Comparison of ENCODE assay signal across 18 mouse cellular contexts in the genomic region with DNA sequence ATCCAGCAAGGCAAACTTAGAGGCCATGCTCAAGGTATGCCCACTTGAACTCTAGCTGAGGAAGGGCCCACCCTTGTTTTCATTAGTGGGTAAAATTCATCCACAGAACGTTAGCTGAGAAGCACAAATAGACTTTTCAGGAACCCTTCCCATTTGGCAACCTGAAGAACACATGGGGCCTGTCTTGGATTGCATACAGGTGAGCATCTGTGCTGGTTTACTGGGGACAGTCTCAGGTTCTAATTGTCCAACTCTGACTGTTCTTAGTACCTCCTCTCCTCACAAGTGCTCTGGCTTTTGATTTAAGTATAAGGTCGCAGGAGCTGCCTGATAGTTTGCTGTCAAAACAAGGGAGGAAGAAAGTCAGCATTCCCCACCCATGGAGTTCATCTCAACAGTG.
"Had no signal": no experiment of that assay in that cellular context is flagged by ENCODE, and none has a peak within 500 bp of the region (broad histone marks: within the 10 kb centered on the region; RNA-seq: fewer than 3 reads in every experiment).

No protein-coding gene starts in this region.

- ATAC-seq: liver, postnatal 0 days; lung, postnatal 0 days; midbrain, embryonic 15.5 days had no signal

- H3K27ac ChIP-seq: kidney, postnatal 0 days; liver, embryonic 14.5 days; midbrain, embryonic 10.5 days; midbrain, embryonic 15.5 days; neural tube, embryonic 13.5 days; stomach, embryonic 15.5 days had no signal

- DNase-seq: kidney, adult 2 months; kidney, postnatal 25 days; liver, postnatal 0 days; lung, embryonic 14.5 days; lung, postnatal 36 days; retina, postnatal 1 day; right cerebral cortex, postnatal 25 days; spleen, adult 18-20 months; thymus, postnatal 25 days had no signal

- H3K4me1 ChIP-seq: megakaryocyte, embryonic 14.5 days; midbrain, embryonic 15.5 days; neural tube, embryonic 13.5 days; stomach, embryonic 15.5 days had no signal

- H3K27me3 ChIP-seq: megakaryocyte, embryonic 14.5 days; midbrain, embryonic 15.5 days; neural tube, embryonic 13.5 days; stomach, embryonic 15.5 days had no signal

- H3K4me3 ChIP-seq: megakaryocyte, embryonic 14.5 days; midbrain, embryonic 10.5 days; midbrain, embryonic 15.5 days; myocyte; neural tube, embryonic 13.5 days; stomach, embryonic 15.5 days had no signal
